Mouse (Mus musculus): ENCODE data around the gene Ehhadh. TPM values are rescaled to one million over a fixed set of nuclear protein-coding genes. Genes with fewer than 3 reads are reported as not detected.
"Not testable (repeated sequence)": the region's sequence is repeated elsewhere in the genome, so short reads cannot be mapped to it uniquely, and the experiment has no call there.

Gene Ehhadh
- total and polyA plus RNA-seq, 3 experiments = 5.3 to 6.6 TPM; not detected in 1

GRCm38 (mm10) chr16:21814861-21815668, 27.5 kb upstream of the Ehhadh start:
- DNase-seq (ENCODE audit: low read depth, low spot score) = peak; percentile 52
- no peaks in the 10 kb centered on the region for H3K36me3 ChIP-seq (ENCODE audit: control insufficient read depth in 1 of 2, insufficient read depth in 2 of 2, low read length in 2 of 2)
- H3K9ac ChIP-seq (ENCODE audit: control insufficient read depth, low read depth, low read length, poor library complexity, severe bottlenecking) = no peak overlapping the region
- no peaks in the 10 kb centered on the region for H3K27me3 ChIP-seq (ENCODE audit: control insufficient read depth in 1 of 2, insufficient read depth in 2 of 2, low read length in 2 of 2)
- no peaks in the 10 kb centered on the region for H3K79me2 ChIP-seq (ENCODE audit: control insufficient read depth, insufficient read depth, low read length, poor library complexity)
- H3K4me3 ChIP-seq (ENCODE audit: control insufficient read depth in 1 of 2, insufficient read depth in 1 of 2, low read depth in 2 of 2, low read length in 2 of 2) = no peak overlapping the region
- H3K27ac ChIP-seq (ENCODE audit: control insufficient read depth, low read depth, low read length) = no peak overlapping the region
- peaks cover 0 to 2% of the 10 kb centered on the region in 2 experiments; a peak in 1 of 4 replicates for H3K4me1 ChIP-seq (ENCODE audit: control insufficient read depth in 1 of 2, insufficient read depth in 2 of 2, low read length in 2 of 2)
- no peaks in the 10 kb centered on the region for H3K9me3 ChIP-seq (replicated peaks; ENCODE audit: insufficient read depth, low read length)
- no peak for TF ChIP-seq BHLHE40 (IDR thresholded peaks at IDR 0.05; ENCODE audit: borderline replicate concordance, low read depth, low read length)
- no peak for TF ChIP-seq GABPA (IDR thresholded peaks at IDR 0.05; ENCODE audit: low read depth, low read length)
- TF ChIP-seq CTCF (IDR thresholded peaks at IDR 0.05 in 2 of 3, conservative IDR thresholded peaks at IDR 0.05 in 1 of 3; ENCODE audit: control insufficient read depth in 1 of 3, insufficient read depth in 1 of 3, low read depth in 2 of 3, low read length in 3 of 3, poor library complexity in 1 of 3, severe bottlenecking in 1 of 3) = peak in 2 of 3 experiments; percentile 67 to 86; a peak in 4 of 6 replicates
- TF ChIP-seq TBP (IDR thresholded peaks at IDR 0.05; ENCODE audit: low read depth, low read length) = no peak
- no peak for TF ChIP-seq MYB (IDR thresholded peaks at IDR 0.05; ENCODE audit: low read depth, low read length)
- no peak for TF ChIP-seq ZMIZ1 (IDR thresholded peaks at IDR 0.05; ENCODE audit: low read depth, low read length)
- no peak for TF ChIP-seq POLR2AphosphoS5 (IDR thresholded peaks at IDR 0.05; ENCODE audit: borderline replicate concordance, low read depth, low read length)
- TF ChIP-seq SMC3 (IDR thresholded peaks at IDR 0.05; ENCODE audit: low read depth, low read length) = peak; percentile 76
- no peak for TF ChIP-seq KAT2A (conservative IDR thresholded peaks at IDR 0.05; ENCODE audit: low read depth, low read length)
- TF ChIP-seq MEF2A (IDR thresholded peaks at IDR 0.05; ENCODE audit: extremely low read depth, insufficient replicate concordance, low read depth, low read length, poor library complexity, severe bottlenecking) = no peak
- peak; percentile 70; the same call in 1 of the 2 replicates for TF ChIP-seq MAFK (IDR thresholded peaks at IDR 0.05; ENCODE audit: borderline replicate concordance, low read depth, low read length)
- peak; percentile 59 for TF ChIP-seq RAD21 (IDR thresholded peaks at IDR 0.05; ENCODE audit: low read depth, low read length)
- TF ChIP-seq POLR2AphosphoS2 (IDR thresholded peaks at IDR 0.05; ENCODE audit: low read length) = no peak
- peak; percentile 18; the same call in 1 of the 2 replicates for TF ChIP-seq ZC3H11A (IDR thresholded peaks at IDR 0.05; ENCODE audit: low read depth, low read length)

- no peak for TF ChIP-seq RAD21 (IDR thresholded peaks at IDR 0.05; ENCODE audit: low read depth, low read length)
- TF ChIP-seq POLR2AphosphoS2 (IDR thresholded peaks at IDR 0.05; ENCODE audit: low read length) = no peak
- Histone ChIP-seq H3K36me3 (ENCODE audit: control insufficient read depth in 1 of 2, insufficient read depth in 2 of 2, low read length in 2 of 2) (peaks cover 0 to 5% of the 10 kb centered on the region in 2 experiments; a peak in 2 of 4 replicates), H3K27ac (ENCODE audit: control insufficient read depth, low read depth, low read length) (no peak overlapping the region), H3K27me3 (ENCODE audit: control insufficient read depth in 1 of 2, insufficient read depth in 2 of 2, low read length in 2 of 2) (no peaks in the 10 kb centered on the region), H3K79me2 (ENCODE audit: control insufficient read depth, insufficient read depth, low read length, poor library complexity) (no peaks in the 10 kb centered on the region), H3K4me1 (ENCODE audit: control insufficient read depth in 1 of 2, insufficient read depth in 2 of 2, low read length in 2 of 2) (no peaks in the 10 kb centered on the region; a peak in 1 of 4 replicates), H3K9ac (ENCODE audit: control insufficient read depth, low read depth, low read length, poor library complexity, severe bottlenecking) (no peak overlapping the region), H3K4me3 (ENCODE audit: control insufficient read depth in 1 of 2, insufficient read depth in 1 of 2, low read depth in 2 of 2, low read length in 2 of 2) (no peak overlapping the region), H3K9me3 (replicated peaks; ENCODE audit: insufficient read depth, low read length) (no peaks in the 10 kb centered on the region)
- no peak for DNase-seq (ENCODE audit: low read depth, low spot score)
Measured at GRCm38 (mm10) chr16:21813164-21813834, 25.7 kb upstream of the Ehhadh start.

- H3K4me3 ChIP-seq (ENCODE audit: control insufficient read depth in 1 of 2, insufficient read depth in 1 of 2, low read depth in 2 of 2, low read length in 2 of 2); H3K9ac ChIP-seq (ENCODE audit: control insufficient read depth, low read depth, low read length, poor library complexity, severe bottlenecking); H3K9me3 ChIP-seq (replicated peaks; ENCODE audit: insufficient read depth, low read length); H3K36me3 ChIP-seq (ENCODE audit: control insufficient read depth in 1 of 2, insufficient read depth in 2 of 2, low read length in 2 of 2); H3K4me1 ChIP-seq (ENCODE audit: control insufficient read depth in 1 of 2, insufficient read depth in 2 of 2, low read length in 2 of 2); DNase-seq (ENCODE audit: low read depth, low spot score); H3K27me3 ChIP-seq (ENCODE audit: control insufficient read depth in 1 of 2, insufficient read depth in 2 of 2, low read length in 2 of 2); H3K27ac ChIP-seq (ENCODE audit: control insufficient read depth, low read depth, low read length); H3K79me2 ChIP-seq (ENCODE audit: control insufficient read depth, insufficient read depth, low read length, poor library complexity): not testable (repeated sequence)
Measured at GRCm38 (mm10) chr16:21807786-21808185, 20.2 kb upstream of the Ehhadh start.

All from MEL (cell line).